Mouse (Mus musculus): ENCODE data around the gene Pde4b. TPM values are rescaled to one million over a fixed set of nuclear protein-coding genes. Genes with fewer than 3 reads are reported as not detected.

The Pde4b gene
- polyA plus RNA-seq, 1 experiment, result 87.4 TPM

- Histone ChIP-seq H3K4me1 (ENCODE audit: control insufficient read depth, insufficient read depth, low read length) (peaks cover 3% of the 10 kb centered on the region; the same call in 1 of the 2 replicates), H3K4me3 (ENCODE audit: insufficient read depth, low read length) (no peak overlapping the region), H3K27ac (ENCODE audit: insufficient read depth, low read length) (no peak overlapping the region)
- TF ChIP-seq CTCF (IDR thresholded peaks at IDR 0.05; ENCODE audit: extremely low read depth, insufficient read depth, low read length), result no peak
- TF ChIP-seq POLR2A (IDR thresholded peaks at IDR 0.05; ENCODE audit: extremely low read depth, insufficient read depth, low read length), result no peak
These were observed 311.2 kb downstream of the Pde4b start for GRCm38 (mm10) chr4:102398512-102398911.

- TF ChIP-seq POLR2A (IDR thresholded peaks at IDR 0.05; ENCODE audit: extremely low read depth, insufficient read depth, low read length), result no peak
- no peak for TF ChIP-seq CTCF (IDR thresholded peaks at IDR 0.05; ENCODE audit: extremely low read depth, insufficient read depth, low read length)
These were observed 319.5 kb downstream of the Pde4b start for GRCm38 (mm10) chr4:102406848-102407247.

GRCm38 (mm10) chr4:102408132-102408531, 320.8 kb downstream of the Pde4b start:
- Histone ChIP-seq H3K4me3 (ENCODE audit: insufficient read depth, low read length) (no peak overlapping the region), H3K4me1 (ENCODE audit: control insufficient read depth, insufficient read depth, low read length) (peaks cover 10% of the 10 kb centered on the region), H3K27ac (ENCODE audit: insufficient read depth, low read length) (peak overlapping the region; percentile 71)
- TF ChIP-seq CTCF (IDR thresholded peaks at IDR 0.05; ENCODE audit: extremely low read depth, insufficient read depth, low read length) (no peak), POLR2A (IDR thresholded peaks at IDR 0.05; ENCODE audit: extremely low read depth, insufficient read depth, low read length) (no peak)

More at GRCm38 (mm10) chr4:102406848-102407247, 319.5 kb downstream of the Pde4b start:
- Histone ChIP-seq H3K4me3 (ENCODE audit: insufficient read depth, low read length) (no peak overlapping the region), H3K4me1 (ENCODE audit: control insufficient read depth, insufficient read depth, low read length) (peaks cover 9% of the 10 kb centered on the region), H3K27ac (ENCODE audit: insufficient read depth, low read length) (no peak overlapping the region)

- peaks cover 10% of the 10 kb centered on the region for H3K4me1 ChIP-seq (ENCODE audit: control insufficient read depth, insufficient read depth, low read length)
- TF ChIP-seq POLR2A (IDR thresholded peaks at IDR 0.05; ENCODE audit: extremely low read depth, insufficient read depth, low read length), result no peak
- TF ChIP-seq CTCF (IDR thresholded peaks at IDR 0.05; ENCODE audit: extremely low read depth, insufficient read depth, low read length), result no peak
- H3K27ac ChIP-seq (ENCODE audit: insufficient read depth, low read length), result no peak overlapping the region
- H3K4me3 ChIP-seq (ENCODE audit: insufficient read depth, low read length), result no peak overlapping the region
These were observed 321.6 kb downstream of the Pde4b start for GRCm38 (mm10) chr4:102408938-102409337.

GRCm38 (mm10) chr4:102413101-102413500, 325.8 kb downstream of the Pde4b start:
- Histone ChIP-seq H3K4me3 (ENCODE audit: insufficient read depth, low read length) (no peak overlapping the region), H3K4me1 (ENCODE audit: control insufficient read depth, insufficient read depth, low read length) (peaks cover 12% of the 10 kb centered on the region), H3K27ac (ENCODE audit: insufficient read depth, low read length) (no peak overlapping the region)
- TF ChIP-seq CTCF (IDR thresholded peaks at IDR 0.05; ENCODE audit: extremely low read depth, insufficient read depth, low read length), result no peak
- no peak for TF ChIP-seq POLR2A (IDR thresholded peaks at IDR 0.05; ENCODE audit: extremely low read depth, insufficient read depth, low read length)

GRCm38 (mm10) chr4:102413794-102414193, 326.5 kb downstream of the Pde4b start:
- Histone ChIP-seq H3K4me3 (ENCODE audit: insufficient read depth, low read length) (no peak overlapping the region), H3K27ac (ENCODE audit: insufficient read depth, low read length) (no peak overlapping the region), H3K4me1 (ENCODE audit: control insufficient read depth, insufficient read depth, low read length) (peaks cover 11% of the 10 kb centered on the region)
- no peak for TF ChIP-seq CTCF (IDR thresholded peaks at IDR 0.05; ENCODE audit: extremely low read depth, insufficient read depth, low read length)
- TF ChIP-seq POLR2A (IDR thresholded peaks at IDR 0.05; ENCODE audit: extremely low read depth, insufficient read depth, low read length), result no peak

- Histone ChIP-seq H3K4me1 (ENCODE audit: control insufficient read depth, insufficient read depth, low read length) (peaks cover 5% of the 10 kb centered on the region; the same call in 1 of the 2 replicates), H3K27ac (ENCODE audit: insufficient read depth, low read length) (peak overlapping the region; percentile 81; the same call in 1 of the 2 replicates), H3K4me3 (ENCODE audit: insufficient read depth, low read length) (no peak overlapping the region)
- no peak for TF ChIP-seq CTCF (IDR thresholded peaks at IDR 0.05; ENCODE audit: extremely low read depth, insufficient read depth, low read length)
- no peak for TF ChIP-seq POLR2A (IDR thresholded peaks at IDR 0.05; ENCODE audit: extremely low read depth, insufficient read depth, low read length)
These were observed 327.3 kb downstream of the Pde4b start for GRCm38 (mm10) chr4:102414610-102415009.

- TF ChIP-seq POLR2A (IDR thresholded peaks at IDR 0.05; ENCODE audit: extremely low read depth, insufficient read depth, low read length) (no peak), CTCF (IDR thresholded peaks at IDR 0.05; ENCODE audit: extremely low read depth, insufficient read depth, low read length) (no peak)
- peak overlapping the region; percentile 60 for H3K4me3 ChIP-seq (ENCODE audit: insufficient read depth, low read length)
- H3K27ac ChIP-seq (ENCODE audit: insufficient read depth, low read length), result peak overlapping the region; percentile 31; the same call in 1 of the 2 replicates
- peaks cover 3% of the 10 kb centered on the region; the same call in 1 of the 2 replicates for H3K4me1 ChIP-seq (ENCODE audit: control insufficient read depth, insufficient read depth, low read length)
These were observed 333.6 kb downstream of the Pde4b start for GRCm38 (mm10) chr4:102420794-102421397.

- Histone ChIP-seq H3K4me1 (ENCODE audit: control insufficient read depth, insufficient read depth, low read length) (peaks cover 3% of the 10 kb centered on the region; the same call in 1 of the 2 replicates), H3K4me3 (ENCODE audit: insufficient read depth, low read length) (peak overlapping the region; percentile 60), H3K27ac (ENCODE audit: insufficient read depth, low read length) (peak overlapping the region; percentile 31)
- no peak for TF ChIP-seq CTCF (IDR thresholded peaks at IDR 0.05; ENCODE audit: extremely low read depth, insufficient read depth, low read length)
- no peak; the same call in 1 of the 2 replicates for TF ChIP-seq POLR2A (IDR thresholded peaks at IDR 0.05; ENCODE audit: extremely low read depth, insufficient read depth, low read length)
These were observed 334.1 kb downstream of the Pde4b start for GRCm38 (mm10) chr4:102421398-102421859.

- Histone ChIP-seq H3K27ac (ENCODE audit: insufficient read depth, low read length) (no peak overlapping the region), H3K4me1 (ENCODE audit: control insufficient read depth, insufficient read depth, low read length) (peaks cover 3% of the 10 kb centered on the region; the same call in 1 of the 2 replicates), H3K4me3 (ENCODE audit: insufficient read depth, low read length) (no peak overlapping the region)
- TF ChIP-seq POLR2A (IDR thresholded peaks at IDR 0.05; ENCODE audit: extremely low read depth, insufficient read depth, low read length), result no peak
- TF ChIP-seq CTCF (IDR thresholded peaks at IDR 0.05; ENCODE audit: extremely low read depth, insufficient read depth, low read length), result no peak
These were observed 336.8 kb downstream of the Pde4b start for GRCm38 (mm10) chr4:102424104-102424503.
